Mouse (Mus musculus): Measurements from ENCODE around the gene Bnc2.

GRCm38 (mm10) chr4:84274158-84274557 lies 400.9 kb downstream of the Bnc2 start:
- no peak for TF ChIP-seq CTCF (IDR thresholded peaks at IDR 0.05; ENCODE audit: borderline replicate concordance, control insufficient read depth, extremely low read depth, insufficient read depth, low read length, poor library complexity)
- TF ChIP-seq POLR2A (IDR thresholded peaks at IDR 0.05; ENCODE audit: control insufficient read depth, extremely low read depth, insufficient read depth, low read length, poor library complexity), result no peak

Data from thymus, adult 2 months (tissue).